ENCODE assay signal across 25 mouse cellular contexts in genomic region chr1:37004533-37004932, GRCm38 (mm10). TPM values are rescaled to one million over a fixed set of nuclear protein-coding genes. Genes with fewer than 3 reads are reported as not detected.
DNase-seq lines count a peak whose midpoint lies in the region; ATAC-seq and TF ChIP-seq lines count a peak whose summit lies in the region.
"Had no signal": no experiment of that assay in that cellular context is flagged by ENCODE, and none has a peak within 500 bp of the region (broad histone marks: within the 10 kb centered on the region; RNA-seq: fewer than 3 reads in every experiment).

No protein-coding gene starts in this region.

- H3K36me3 ChIP-seq in stomach, embryonic 15.5 days = no peaks in the 10 kb centered on the region
- H3K36me3 ChIP-seq in stomach, postnatal 0 days (ENCODE audit: control insufficient read depth, insufficient read depth, low read length) = no peaks in the 10 kb centered on the region
- H3K36me3 ChIP-seq in intestine, embryonic 16.5 days (ENCODE audit: control insufficient read depth, insufficient read depth, low read length) = no peaks in the 10 kb centered on the region
- H3K36me3 ChIP-seq: embryonic facial prominence, embryonic 13.5 days; forebrain, embryonic 10.5 days; forebrain, embryonic 15.5 days; hindbrain, embryonic 13.5 days; limb, embryonic 13.5 days; lung, embryonic 15.5 days; neural tube, embryonic 12.5 days had no signal

- WGBS in stomach, embryonic 15.5 days = 42% methylated on average over 8 of the region's 8 CpGs
- 41% methylated on average over 8 of the region's 8 CpGs for WGBS in stomach, postnatal 0 days
- 39% methylated on average over 8 of the region's 8 CpGs for WGBS in intestine, embryonic 16.5 days

- TF ChIP-seq CTCF in stomach, postnatal 0 days (IDR thresholded peaks at IDR 0.05; ENCODE audit: low read depth) = no peak

- no peak overlapping the region for H3K4me3 ChIP-seq in stomach, embryonic 15.5 days (replicated peaks)
- H3K4me3 ChIP-seq in stomach, postnatal 0 days (ENCODE audit: low read depth, low read length) = no peak overlapping the region
- no peak overlapping the region for H3K4me3 ChIP-seq in intestine, embryonic 16.5 days (ENCODE audit: low read length)
- H3K4me3 ChIP-seq: embryonic facial prominence, embryonic 13.5 days; forebrain, embryonic 10.5 days; forebrain, embryonic 15.5 days; hindbrain, embryonic 13.5 days; limb, embryonic 13.5 days; lung, embryonic 15.5 days; myocyte; neural tube, embryonic 12.5 days had no signal

- no peaks in the 10 kb centered on the region for H3K4me1 ChIP-seq in stomach, embryonic 15.5 days
- H3K4me1 ChIP-seq in stomach, postnatal 0 days (replicated peaks; ENCODE audit: control insufficient read depth, insufficient read depth) = no peaks in the 10 kb centered on the region
- no peaks in the 10 kb centered on the region for H3K4me1 ChIP-seq in intestine, embryonic 16.5 days (ENCODE audit: control insufficient read depth, insufficient read depth, low read length)
- H3K4me1 ChIP-seq: forebrain, embryonic 15.5 days; hindbrain, embryonic 13.5 days; limb, embryonic 13.5 days; lung, embryonic 15.5 days; neural tube, embryonic 12.5 days had no signal

- H3K9ac ChIP-seq in stomach, embryonic 15.5 days = no peak overlapping the region
- no peak overlapping the region for H3K9ac ChIP-seq in stomach, postnatal 0 days (ENCODE audit: low read length)
- no peak overlapping the region for H3K9ac ChIP-seq in intestine, embryonic 16.5 days (ENCODE audit: low read depth, low read length)
- H3K9ac ChIP-seq: embryonic facial prominence, embryonic 13.5 days; forebrain, embryonic 15.5 days; hindbrain, embryonic 13.5 days; limb, embryonic 13.5 days; lung, embryonic 15.5 days; neural tube, embryonic 12.5 days had no signal

- H3K27me3 ChIP-seq in stomach, embryonic 15.5 days (replicated peaks) = no peaks in the 10 kb centered on the region
- no peaks in the 10 kb centered on the region for H3K27me3 ChIP-seq in stomach, postnatal 0 days (ENCODE audit: control insufficient read depth, insufficient read depth, low read length)
- no peaks in the 10 kb centered on the region for H3K27me3 ChIP-seq in intestine, embryonic 16.5 days (replicated peaks; ENCODE audit: control insufficient read depth, insufficient read depth, low read length)
- H3K27me3 ChIP-seq: embryonic facial prominence, embryonic 13.5 days; forebrain, embryonic 15.5 days; hindbrain, embryonic 13.5 days; limb, embryonic 13.5 days; lung, embryonic 15.5 days; neural tube, embryonic 12.5 days had no signal

- no peak for TF ChIP-seq EP300 in stomach, postnatal 0 days (optimal IDR thresholded peaks at IDR 0.05)

- H3K27ac ChIP-seq in stomach, embryonic 15.5 days = peak overlapping the region; percentile 4; the same call in 1 of the 2 replicates
- no peak overlapping the region for H3K27ac ChIP-seq in stomach, postnatal 0 days (replicated peaks)
- H3K27ac ChIP-seq in intestine, embryonic 16.5 days (ENCODE audit: low read length) = 0 out of 2 replicates have a peak overlapping the region, but pooled peaks have one; percentile 45
- H3K27ac ChIP-seq: embryonic facial prominence, embryonic 13.5 days; forebrain, embryonic 10.5 days; forebrain, embryonic 15.5 days; hindbrain, embryonic 13.5 days; limb, embryonic 13.5 days; lung, embryonic 15.5 days; neural tube, embryonic 12.5 days had no signal

- H3K9me3 ChIP-seq in stomach, embryonic 15.5 days = no peaks in the 10 kb centered on the region
- no peaks in the 10 kb centered on the region for H3K9me3 ChIP-seq in stomach, postnatal 0 days (ENCODE audit: control insufficient read depth, low read length)
- H3K9me3 ChIP-seq in intestine, embryonic 16.5 days (ENCODE audit: control insufficient read depth, low read length) = no peaks in the 10 kb centered on the region
- H3K9me3 ChIP-seq: embryonic facial prominence, embryonic 13.5 days; forebrain, embryonic 10.5 days; forebrain, embryonic 15.5 days; hindbrain, embryonic 13.5 days; limb, embryonic 13.5 days; lung, embryonic 15.5 days; neural tube, embryonic 12.5 days had no signal

- H3K4me2 ChIP-seq in stomach, embryonic 15.5 days = no peak overlapping the region
- H3K4me2 ChIP-seq in stomach, postnatal 0 days (replicated peaks; ENCODE audit: low read depth) = no peak overlapping the region
- H3K4me2 ChIP-seq in intestine, embryonic 16.5 days (ENCODE audit: low read depth, low read length) = no peak overlapping the region
- H3K4me2 ChIP-seq: embryonic facial prominence, embryonic 13.5 days; forebrain, embryonic 15.5 days; hindbrain, embryonic 13.5 days; limb, embryonic 13.5 days; liver, embryonic 11.5 days; lung, embryonic 15.5 days; midbrain, embryonic 11.5 days; neural tube, embryonic 12.5 days had no signal

- peak; percentile 68 for DNase-seq in heart, adult 11 months
- no peak for DNase-seq in heart, postnatal 14 days
- no peak for DNase-seq in stomach, postnatal 0 days (ENCODE audit: low spot score)
- DNase-seq in right cerebral cortex, adult 18-20 months = no peak
- no peak for DNase-seq in urinary bladder, postnatal 4 days (ENCODE audit: low spot score in 2 of 2)
- DNase-seq: adrenal gland, postnatal 25 days; cerebellum, adult 18-20 months; cerebellum, postnatal 10 days; kidney, postnatal 36 days; lung, postnatal 36 days; right cerebral cortex, postnatal 4 days; thymus, postnatal 14 days had no signal

- no peak for ATAC-seq in stomach, embryonic 15.5 days (ENCODE audit: insufficient read depth, low FRiP score, low read depth)
- no peak for ATAC-seq in stomach, postnatal 0 days (ENCODE audit: low FRiP score, low TSS enrichment)
- peak; percentile 33; the same call in 1 of the 2 replicates for ATAC-seq in intestine, embryonic 16.5 days
- ATAC-seq: forebrain, embryonic 15.5 days had no signal

- intact Hi-C loops in heart, postnatal 14 days (cut with DNase I) = no loop called here

RNA-seq across cellular contexts. Expression of gene Vwa3b, which starts 21.9 kb away (rescaled TPM):
- total RNA-seq in heart, postnatal 14 days (2021) = under 1 TPM; 0.20 to 0.65 TPM
- 1.3 TPM in 2 replicates for polyA plus RNA-seq in stomach, embryonic 15.5 days (2015; fragmentation: Nextera tagmentation; extraction: Ambion mirVana)
- 1.1 and 1.7 TPM in 2 replicates for polyA plus RNA-seq in stomach, postnatal 0 days (2015; fragmentation: Nextera tagmentation; extraction: Ambion mirVana)
- 1.7 TPM in 2 replicates for polyA plus RNA-seq in intestine, embryonic 16.5 days (2015; fragmentation: Nextera tagmentation; extraction: Ambion mirVana)
- total RNA-seq: common myeloid progenitor, adult 5-6 weeks had no signal
- polyA plus RNA-seq: liver, embryonic 11.5 days; myocyte had no signal
